Comparison of ENCODE assay signal across 9 mouse cellular contexts in genomic region chr7:16618661-16619211, GRCm38 (mm10). TPM values are rescaled to one million over a fixed set of nuclear protein-coding genes. Genes with fewer than 3 reads are reported as not detected.
DNase-seq lines count a peak whose midpoint lies in the region; ATAC-seq and TF ChIP-seq lines count a peak whose summit lies in the region.
"Had no signal": no experiment of that assay in that cellular context is flagged by ENCODE, and none has a peak within 500 bp of the region (broad histone marks: within the 10 kb centered on the region; RNA-seq: fewer than 3 reads in every experiment).

No protein-coding gene starts in this region.

- no peak overlapping the region; the same call in 1 of the 2 replicates for H3K27ac ChIP-seq in hindbrain, embryonic 13.5 days
- H3K27ac ChIP-seq in midbrain, embryonic 10.5 days (replicated peaks) = 0 out of 2 replicates have a peak overlapping the region, but pooled peaks have one; percentile 3

- H3K27me3 ChIP-seq in Patski = no peaks in the 10 kb centered on the region
- H3K27me3 ChIP-seq in hindbrain, embryonic 13.5 days = peaks cover 11% of the 10 kb centered on the region
- H3K27me3 ChIP-seq in midbrain, embryonic 10.5 days (ENCODE audit: low read depth, poor library complexity, severe bottlenecking) = peaks cover 12% of the 10 kb centered on the region

- intact Hi-C loops in left cerebral cortex, postnatal 4 days (cut with DNase I) = loop anchor here (5.0 kb wide), 1 partner anchor 126 kb away; no protein-coding TSS in a partner anchor

- peak overlapping the region; percentile 51; the same call in 1 of the 2 replicates for H3K9ac ChIP-seq in hindbrain, embryonic 13.5 days

- POLR2A ChIA-PET in Patski (lab: Charles Lee) = interaction anchor here (0.6 to 0.7 kb wide), 2 partner anchors 19 to 125 kb away, joined by 3 read pairs; no protein-coding TSS in a partner anchor

- peak overlapping the region; percentile 46 for H3K4me2 ChIP-seq in hindbrain, embryonic 13.5 days

- ATAC-seq in Patski = no peak
- no peak for ATAC-seq in hindbrain, embryonic 13.5 days (ENCODE audit: low FRiP score)
- no peak for ATAC-seq in megakaryocyte-erythroid progenitor cell, adult 5-6 weeks (replicated peaks; ENCODE audit: low FRiP score, low TSS enrichment, poor library complexity, severe bottlenecking)

- no peaks in the 10 kb centered on the region for H3K9me3 ChIP-seq in hindbrain, embryonic 13.5 days
- no peaks in the 10 kb centered on the region for H3K9me3 ChIP-seq in midbrain, embryonic 10.5 days (replicated peaks)

- no peaks in the 10 kb centered on the region for H3K36me3 ChIP-seq in hindbrain, embryonic 13.5 days
- H3K36me3 ChIP-seq in midbrain, embryonic 10.5 days = no peaks in the 10 kb centered on the region

- peaks cover 20% of the 10 kb centered on the region for H3K4me1 ChIP-seq in hindbrain, embryonic 13.5 days (replicated peaks)
- H3K4me1 ChIP-seq in midbrain, embryonic 10.5 days = peaks cover 25% of the 10 kb centered on the region

- H3K4me3 ChIP-seq in hindbrain, embryonic 13.5 days = peak overlapping the region; percentile 27
- H3K4me3 ChIP-seq in midbrain, embryonic 10.5 days = peak overlapping the region; percentile 48

- no peak for DNase-seq in Patski (ENCODE audit: low read depth, low spot score)
- DNase-seq in cerebellum, adult 8-10 months = peak; percentile 64
- DNase-seq in frontal cortex, postnatal 36 days (ENCODE audit: low spot score in 2 of 2) = peak; percentile 42 to 65
- DNase-seq in left cerebral cortex, postnatal 4 days = peak; percentile 64
- DNase-seq in midbrain, embryonic 10.5 days (ENCODE audit: low spot score) = peak; percentile 74
- DNase-seq in spleen, postnatal 14 days (ENCODE audit: low spot score in 2 of 2) = peak; percentile 42 to 48

- CTCF ChIA-PET in Patski (lab: Charles Lee) = interaction anchor here (0.8 to 5.1 kb wide), 9 partner anchors 10 to 130 kb away, joined by 3 to 46 read pairs (median 5); no protein-coding TSS in a partner anchor

- in situ Hi-C loops in Patski (cut with MboI; ENCODE audit: low pct_unique_long_range_greater_than_20kb) = loop anchor here (5.0 kb wide), 2 partner anchors 111 to 221 kb away; no protein-coding TSS in a partner anchor

- peak; percentile 44 for TF ChIP-seq CTCF in Patski (IDR thresholded peaks at IDR 0.05)

- WGBS in hindbrain, embryonic 13.5 days = 1% methylated on average over 30 of the region's 30 CpGs
- WGBS in midbrain, embryonic 10.5 days = 1% methylated on average over 30 of the region's 30 CpGs

RNA-seq across cellular contexts. Expression of gene Arhgap35, which starts 3.9 kb away (rescaled TPM):
- 53.1 TPM for polyA plus RNA-seq in Patski (2021)
- polyA plus RNA-seq in hindbrain, embryonic 13.5 days (2015; fragmentation: Nextera tagmentation; extraction: Ambion mirVana) = 30.1 and 30.7 TPM in 2 replicates
- 100 to 1,000 TPM; 173 to 176 TPM for total RNA-seq in left cerebral cortex, postnatal 4 days (2021)
- polyA plus RNA-seq in midbrain, embryonic 10.5 days (2016; fragmentation: Nextera tagmentation; extraction: Ambion mirVana) = 25.4 and 31.0 TPM in 2 replicates
- 11.1 and 14.3 TPM in 2 replicates for total RNA-seq in megakaryocyte-erythroid progenitor cell, adult 5-6 weeks (2014; fragmentation: Nextera tagmentation)
- total RNA-seq in megakaryocyte-erythroid progenitor cell, adult 5-6 weeks (2017) = 8.0 and 8.6 TPM in 2 replicates

RNA-seq across cellular contexts. Expression of gene Ceacam15, which starts 56.8 kb away (rescaled TPM):
- not detected for polyA plus RNA-seq in Patski (2021)
- not detected in 2 replicates for polyA plus RNA-seq in hindbrain, embryonic 13.5 days (2015; fragmentation: Nextera tagmentation; extraction: Ambion mirVana)
- not detected for total RNA-seq in left cerebral cortex, postnatal 4 days (2021)
- polyA plus RNA-seq in midbrain, embryonic 10.5 days (2016; fragmentation: Nextera tagmentation; extraction: Ambion mirVana) = 0.10 TPM in 1 of 2 replicates, not detected in the other
- total RNA-seq in megakaryocyte-erythroid progenitor cell, adult 5-6 weeks (2014; fragmentation: Nextera tagmentation) = not detected in 2 replicates
- total RNA-seq in megakaryocyte-erythroid progenitor cell, adult 5-6 weeks (2017) = not detected in 2 replicates
- total RNA-seq: left cerebral cortex, adult 8-10 months had no signal
